Mouse (Mus musculus): Measurements from ENCODE around the gene Rcor1.

DNA sequence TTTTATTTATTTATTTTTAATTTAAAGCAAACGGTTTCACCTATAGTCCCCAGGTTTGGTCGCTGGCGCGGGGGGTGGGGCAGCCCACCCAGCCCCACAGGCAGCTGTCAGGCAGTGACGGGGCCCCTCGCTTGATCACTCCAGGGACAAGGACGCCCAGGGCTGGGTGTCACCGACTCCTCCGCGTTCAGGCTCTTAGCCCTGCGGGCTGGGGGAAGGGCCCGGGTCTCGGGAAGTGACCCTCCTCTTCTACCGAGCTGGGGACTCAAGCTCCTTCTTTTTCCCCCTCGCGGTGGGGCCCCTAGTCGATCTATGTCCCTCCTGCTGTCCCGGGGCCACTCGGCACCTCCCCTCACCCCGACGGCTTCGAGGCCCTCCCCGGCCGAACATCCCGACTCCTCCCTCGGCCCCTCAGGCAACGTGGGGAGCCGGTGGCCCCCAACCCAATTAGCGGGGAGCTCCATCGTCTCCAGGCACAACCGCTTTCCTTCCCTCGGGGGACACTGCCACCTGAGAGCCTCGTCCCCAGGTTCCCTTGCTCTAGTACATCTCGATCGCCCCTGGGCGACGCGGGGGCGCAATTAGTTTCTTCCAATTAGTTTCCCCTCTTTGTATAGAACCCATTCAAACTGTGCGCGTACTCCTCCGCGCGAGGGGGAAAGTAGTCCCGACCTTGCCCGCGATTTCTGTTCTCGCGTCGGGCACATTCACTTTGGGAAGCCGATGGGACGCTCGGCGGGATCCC is 748 bp upstream of the Rcor1 start:
- TF ChIP-seq CTCF (conservative IDR thresholded peaks at IDR 0.05; ENCODE audit: insufficient read depth, insufficient read length, low read depth, low read length) (no peak), POLR2A (IDR thresholded peaks at IDR 0.05; ENCODE audit: low read depth, low read length) (no peak)
